Mouse (Mus musculus) embryo, embryonic 11 days (tissue): ENCODE results near the gene Gmpr2.

Experiments
- DNase-seq: peaks from one replicate; pipeline ENCODE4 v3.0.0-alpha.2; 2015

Gene Gmpr2

GRCm38 (mm10) chr14:55727889-55728685, 56.3 kb downstream of the Gmpr2 start:
- no peak for DNase-seq
